Mouse (Mus musculus) liver, adult 2 months (tissue): ENCODE results near the gene Csmd2. TPM values are rescaled to one million over a fixed set of nuclear protein-coding genes. Genes with fewer than 3 reads are reported as not detected.
"Not testable (repeated sequence)": the region's sequence is repeated elsewhere in the genome, so short reads cannot be mapped to it uniquely, and the experiment has no call there.

Source experiments
- DNase-seq: peaks from one replicate; pipeline ENCODE4 v3.0.0-alpha.2; 2011; ENCODE audit warnings: low read depth, low spot score; ENCODE audit errors: extremely low read depth
- H3K27ac ChIP-seq: fragments of 200-500 bp; replicated peaks from 2 replicates; pipeline ENCODE4 v1.5.1; 2012; ENCODE audit warnings: low read depth, mild to moderate bottlenecking, control low read depth, inconsistent platforms, low read length; ENCODE audit not compliant: insufficient read depth
- H3K27me3 ChIP-seq: fragments of 200-500 bp; 2 replicates; pipeline ENCODE4 v1.6.1; 2012; ENCODE audit warnings: mild to moderate bottlenecking, moderate library complexity, low read length, inconsistent platforms; ENCODE audit not compliant: control insufficient read depth, insufficient read depth
- H3K36me3 ChIP-seq: fragments of 200-500 bp; 2 replicates; pipeline ENCODE4 v1.6.1; 2012; ENCODE audit warnings: low read length, inconsistent platforms; ENCODE audit not compliant: control insufficient read depth, insufficient read depth
- H3K4me1 ChIP-seq: fragments of 200-500 bp; 2 replicates; pipeline ENCODE4 v1.6.1; 2011; ENCODE audit warnings: low read length; ENCODE audit not compliant: control insufficient read depth, insufficient read depth
- H3K4me3 ChIP-seq: fragments of 200-500 bp; 2 replicates; pipeline ENCODE4 v1.5.1; 2011; ENCODE audit warnings: low read depth, mild to moderate bottlenecking, control low read depth, low read length, moderate library complexity; ENCODE audit not compliant: insufficient read depth
- H3K79me2 ChIP-seq: fragments of 200-500 bp; 2 replicates; pipeline ENCODE4 v1.6.1; 2012; ENCODE audit warnings: inconsistent platforms, mild to moderate bottlenecking, low read length, moderate library complexity; ENCODE audit not compliant: control insufficient read depth, insufficient read depth
- H3K9ac ChIP-seq: fragments of 200-500 bp; 2 replicates; pipeline ENCODE4 v1.6.1; 2012; ENCODE audit warnings: low read depth, mild to moderate bottlenecking, control low read depth, inconsistent platforms, low read length
- CTCF ChIP-seq: fragments of 200-500 bp; IDR thresholded peaks from 2 replicates; pipeline ENCODE4 v1.5.1; 2011; ENCODE audit warnings: low read depth, low read length, control low read depth
- POLR2A ChIP-seq: fragments of 200-500 bp; IDR thresholded peaks from 2 replicates; pipeline ENCODE4 v1.6.1; 2011; ENCODE audit warnings: low read length, control low read depth; ENCODE audit not compliant: insufficient read depth; ENCODE audit errors: extremely low read depth
- WGBS: fragments of 180-500 bp; shearing (Covaris S2); methylation state at CpG from one replicate; pipeline ENCODE4 v1.1.7; 2018; 5-methylcytosine and 5-hydroxymethylcytosine counted together
- polyA plus RNA-seq: library from polyadenylated mRNA; depleted of rRNA; stranded (reverse); fragments of >200 nt; gene quantifications from 2 replicates; pipeline ENCODE4 v1.2.3, GENCODE M21; 2012
- total RNA-seq: library from RNA; depleted of rRNA; stranded (reverse); fragments of >200 nt; gene quantifications from 2 replicates; pipeline ENCODE4 v1.2.3, GENCODE M21; 2014

The Csmd2 gene
- total and polyA plus RNA-seq, 2 experiments: not detected

DNA sequence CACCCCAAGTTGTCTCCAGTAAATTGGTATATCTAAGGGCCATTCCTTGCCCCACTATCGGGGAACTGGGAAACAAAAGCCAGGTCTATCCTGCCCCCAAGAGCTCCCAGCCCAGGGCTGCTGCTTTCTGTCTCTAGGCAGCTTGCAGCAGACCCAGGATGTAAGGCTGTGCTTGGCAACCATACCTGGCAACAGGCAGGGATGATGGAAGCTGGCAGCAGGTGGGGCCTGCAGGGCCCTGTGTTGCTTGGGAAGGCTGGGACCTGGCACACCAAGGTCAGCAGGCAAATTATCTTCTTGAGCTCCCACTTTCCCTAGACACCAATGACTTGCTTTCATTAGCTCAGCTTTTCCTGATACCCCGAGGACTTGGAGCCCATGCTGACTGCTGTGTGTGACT lies 31.8 kb downstream of the Csmd2 start:
- no peak overlapping the region for H3K4me3 ChIP-seq
- TF ChIP-seq CTCF: no peak
- H3K27me3 ChIP-seq: no peaks in the 10 kb centered on the region
- 56% methylated on average over 2 of the region's 2 CpGs for WGBS
- no peak overlapping the region for H3K9ac ChIP-seq
- H3K4me1 ChIP-seq: no peaks in the 10 kb centered on the region
- no peak overlapping the region for H3K27ac ChIP-seq
- H3K79me2 ChIP-seq: no peaks in the 10 kb centered on the region
- no peaks in the 10 kb centered on the region for H3K36me3 ChIP-seq
- no peak for DNase-seq

DNA sequence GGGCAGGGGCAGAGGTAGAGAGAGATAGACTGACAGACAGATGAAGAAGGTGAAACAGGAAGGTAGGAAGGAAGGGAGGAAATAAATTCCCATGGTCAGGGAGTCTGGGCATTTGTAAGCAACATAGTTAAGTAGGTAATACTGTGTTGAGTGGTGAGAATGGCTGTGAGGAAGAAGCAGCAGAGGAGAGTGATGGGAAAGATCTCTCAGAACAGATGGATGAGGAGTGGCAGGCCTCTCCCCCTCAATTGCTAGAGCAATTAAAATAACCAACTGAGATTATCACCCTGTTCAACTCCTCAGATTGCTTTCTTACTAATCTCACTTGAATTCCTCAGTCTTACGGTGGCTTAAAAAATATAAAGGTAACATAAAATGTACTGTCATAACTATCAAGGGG lies 40.6 kb downstream of the Csmd2 start:
- TF ChIP-seq POLR2A (no peak), CTCF (no peak)
- H3K4me1 ChIP-seq: no peaks in the 10 kb centered on the region
- H3K27me3 ChIP-seq: no peaks in the 10 kb centered on the region
- no peak overlapping the region for H3K27ac ChIP-seq
- WGBS: 81% methylated on average over 1 of the region's 1 CpGs
- no peak for DNase-seq
- no peaks in the 10 kb centered on the region for H3K79me2 ChIP-seq
- H3K9ac ChIP-seq: no peak overlapping the region
- H3K4me3 ChIP-seq: no peak overlapping the region
- no peaks in the 10 kb centered on the region for H3K36me3 ChIP-seq

DNA sequence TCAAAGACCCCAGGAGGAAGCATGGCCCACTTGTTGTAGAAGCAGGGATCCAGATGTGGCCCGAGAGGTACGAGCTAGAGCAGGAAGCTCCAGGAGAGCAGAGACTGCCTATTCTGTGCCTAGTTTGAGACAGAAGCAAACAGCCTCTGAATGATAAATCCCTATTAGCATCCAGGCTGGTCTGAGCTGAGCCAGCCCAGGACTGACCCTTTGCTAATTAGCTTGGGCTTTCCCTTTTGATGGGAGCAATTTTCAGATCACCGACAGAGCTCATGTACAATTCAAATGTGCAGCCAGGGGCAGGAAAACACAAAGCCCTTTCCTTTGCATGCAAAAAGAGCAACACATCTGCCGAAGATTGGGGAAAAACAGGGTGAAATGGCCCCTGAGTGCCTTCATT lies 54.2 kb downstream of the Csmd2 start:
- no peaks in the 10 kb centered on the region for H3K79me2 ChIP-seq
- WGBS: 74% methylated on average over 4 of the region's 4 CpGs
- TF ChIP-seq POLR2A: no peak
- no peak for TF ChIP-seq CTCF
- no peak overlapping the region for H3K4me3 ChIP-seq
- no peak overlapping the region for H3K27ac ChIP-seq
- no peaks in the 10 kb centered on the region for H3K4me1 ChIP-seq
- no peaks in the 10 kb centered on the region for H3K36me3 ChIP-seq
- no peaks in the 10 kb centered on the region for H3K27me3 ChIP-seq
- no peak overlapping the region for H3K9ac ChIP-seq
- no peak for DNase-seq

DNA sequence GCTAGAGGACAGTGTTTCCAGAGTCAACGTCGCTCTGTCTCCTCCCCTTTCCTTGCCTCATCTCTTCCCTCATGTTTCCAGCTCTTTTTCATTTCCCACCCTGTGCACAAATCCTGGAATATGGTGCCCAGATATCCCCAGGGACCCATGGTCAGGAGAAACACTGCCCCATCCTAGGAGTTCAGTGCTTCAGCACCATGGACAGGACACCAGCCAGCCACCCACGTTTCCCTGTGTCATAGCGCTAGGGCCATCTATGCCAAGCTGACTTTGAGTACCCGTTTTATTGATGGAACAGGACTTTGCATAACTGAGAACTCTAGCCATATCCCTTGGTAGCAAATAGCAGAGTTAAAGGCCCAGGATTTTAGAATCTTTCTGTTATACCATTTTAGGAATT lies 55.0 kb downstream of the Csmd2 start:
- Histone ChIP-seq H3K27ac (no peak overlapping the region), H3K36me3 (no peaks in the 10 kb centered on the region), H3K4me3 (no peak overlapping the region), H3K4me1 (no peaks in the 10 kb centered on the region), H3K27me3 (no peaks in the 10 kb centered on the region), H3K79me2 (no peaks in the 10 kb centered on the region), H3K9ac (no peak overlapping the region)
- no peak for TF ChIP-seq POLR2A
- TF ChIP-seq CTCF: no peak
- WGBS: 36% methylated on average over 5 of the region's 5 CpGs
- DNase-seq: no peak

DNA sequence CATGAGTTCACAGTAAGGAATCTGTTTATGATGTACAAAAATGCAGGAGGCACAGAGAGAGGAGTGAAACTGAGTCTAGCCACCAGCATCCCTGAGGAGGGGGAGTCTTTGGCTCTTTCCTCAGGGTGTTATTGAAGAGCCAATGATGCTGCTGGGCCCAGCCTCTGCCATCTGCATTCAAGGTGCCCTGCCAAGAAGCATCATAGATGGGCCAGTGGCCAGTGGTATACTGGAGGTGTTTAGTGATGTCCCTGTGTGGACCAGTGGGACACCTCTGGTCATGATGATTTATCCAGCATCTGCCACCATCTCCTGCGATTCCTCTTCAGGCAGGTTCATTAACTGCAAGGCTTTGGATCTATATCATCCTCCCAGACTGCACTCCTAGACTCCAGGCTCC lies 61.1 kb downstream of the Csmd2 start:
- Histone ChIP-seq H3K79me2 (no peaks in the 10 kb centered on the region), H3K9ac (no peak overlapping the region), H3K27ac (no peak overlapping the region), H3K27me3 (no peaks in the 10 kb centered on the region), H3K4me1 (no peaks in the 10 kb centered on the region), H3K4me3 (no peak overlapping the region), H3K36me3 (no peaks in the 10 kb centered on the region)
- no peak for DNase-seq
- 88% methylated on average over 1 of the region's 1 CpGs for WGBS
- TF ChIP-seq POLR2A: no peak

DNA sequence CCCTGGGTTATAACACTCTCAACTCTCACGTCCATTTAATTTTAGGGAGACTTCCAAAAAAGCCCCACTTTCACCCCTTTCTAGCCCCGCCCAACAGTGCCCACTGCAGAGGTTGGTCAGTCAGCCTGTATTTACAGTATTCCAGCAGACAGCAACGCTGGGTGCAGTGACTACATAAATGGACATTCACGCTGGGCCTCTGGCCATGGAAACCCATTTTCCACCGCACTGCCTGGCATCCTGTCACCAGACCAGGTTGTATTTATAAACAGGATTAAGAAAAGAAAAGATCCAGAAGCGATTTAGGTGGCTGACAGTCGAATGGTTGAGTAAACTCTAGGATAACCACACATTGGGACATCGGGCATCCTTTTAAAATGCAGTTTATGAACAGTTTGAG lies 65.0 kb downstream of the Csmd2 start:
- Histone ChIP-seq H3K27ac (no peak overlapping the region), H3K79me2 (no peaks in the 10 kb centered on the region), H3K9ac (no peak overlapping the region), H3K36me3 (no peaks in the 10 kb centered on the region), H3K4me1 (no peaks in the 10 kb centered on the region), H3K4me3 (no peak overlapping the region), H3K27me3 (no peaks in the 10 kb centered on the region)
- 71% methylated on average over 8 of the region's 8 CpGs for WGBS
- TF ChIP-seq CTCF (no peak), POLR2A (no peak)
- DNase-seq: no peak

DNA sequence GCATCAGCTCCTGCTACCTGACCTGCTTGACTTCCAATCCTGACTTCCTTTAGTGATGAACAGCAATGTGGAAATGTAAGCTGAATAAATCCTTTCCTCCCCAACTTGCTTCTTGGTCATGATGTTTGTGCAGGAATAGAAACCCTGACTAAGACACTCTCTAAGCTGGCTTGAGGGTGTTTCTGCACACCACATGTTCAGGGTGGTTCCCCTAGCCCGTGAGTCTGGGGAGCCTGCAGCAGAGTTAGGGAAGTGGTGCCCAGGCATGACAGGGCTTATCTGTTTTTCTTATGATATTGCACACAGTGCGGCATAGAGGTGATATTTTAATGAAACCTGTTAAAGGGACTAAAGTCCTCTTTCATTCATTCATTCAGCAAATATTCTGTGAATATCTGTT lies 73.6 kb downstream of the Csmd2 start:
- H3K27me3 ChIP-seq, H3K27ac ChIP-seq, H3K36me3 ChIP-seq, H3K4me1 ChIP-seq, H3K4me3 ChIP-seq, H3K79me2 ChIP-seq, H3K9ac ChIP-seq, DNase-seq: not testable (repeated sequence)
- 78% methylated on average over 2 of the region's 2 CpGs for WGBS
